Mouse (Mus musculus): ENCODE measurements around the gene Cdc14a. TPM values are rescaled to one million over a fixed set of nuclear protein-coding genes. Genes with fewer than 3 reads are reported as not detected.

Cdc14a gene
- polyA plus RNA-seq, 1 experiment from 2014 or later, result 4.7 TPM

- 95% methylated on average over 2 of the region's 2 CpGs for WGBS
- H3K4me3 ChIP-seq (ENCODE audit: low read length), result no peak overlapping the region
- H3K36me3 ChIP-seq (ENCODE audit: control insufficient read depth, insufficient read depth), result no peaks in the 10 kb centered on the region; the same call in 1 of the 2 replicates
- no peak overlapping the region for H3K9ac ChIP-seq (ENCODE audit: low read length)
- ATAC-seq (replicated peaks; ENCODE audit: extremely low read depth, insufficient read depth, low FRiP score), result no peak
- H3K9me3 ChIP-seq (replicated peaks; ENCODE audit: control insufficient read depth, low read length), result no peaks in the 10 kb centered on the region
- peaks cover 4% of the 10 kb centered on the region; the same call in 1 of the 2 replicates for H3K4me1 ChIP-seq (ENCODE audit: control insufficient read depth, insufficient read depth, low read length)
- no peak overlapping the region for H3K4me2 ChIP-seq (ENCODE audit: low read depth, low read length)
- H3K27ac ChIP-seq (ENCODE audit: low read length), result no peak overlapping the region
- no peaks in the 10 kb centered on the region for H3K27me3 ChIP-seq (ENCODE audit: control insufficient read depth, insufficient read depth, low read length)
These were observed 112.7 kb downstream of the Cdc14a start for GRCm38 (mm10) chr3:116311173-116311572.

DNA sequence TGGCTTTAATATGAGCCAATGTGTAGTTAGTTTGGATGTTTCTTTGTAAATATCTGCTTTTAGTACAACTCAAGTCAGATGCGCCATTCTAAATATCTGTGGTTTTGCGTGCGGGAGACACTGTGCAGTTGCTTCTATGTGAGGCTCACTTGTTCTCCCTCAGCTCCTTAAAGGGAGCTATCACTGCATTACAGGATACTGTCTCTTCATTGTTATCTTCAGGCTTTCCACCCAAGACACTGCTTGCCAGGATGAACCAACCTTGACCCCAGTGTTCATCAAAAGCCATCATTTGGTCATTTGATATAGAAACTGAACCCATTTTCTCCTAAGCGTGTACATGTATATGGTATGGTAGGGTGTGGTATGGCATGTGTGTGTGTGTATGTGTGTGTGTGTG is 113.2 kb downstream of the Cdc14a start:
- 92% methylated on average over 4 of the region's 4 CpGs for WGBS
- peaks cover 4% of the 10 kb centered on the region; the same call in 1 of the 2 replicates for H3K4me1 ChIP-seq (ENCODE audit: control insufficient read depth, insufficient read depth, low read length)
- no peak overlapping the region for H3K27ac ChIP-seq (ENCODE audit: low read length)
- H3K4me2 ChIP-seq (ENCODE audit: low read depth, low read length), result no peak overlapping the region
- ATAC-seq (replicated peaks; ENCODE audit: extremely low read depth, insufficient read depth, low FRiP score), result no peak
- no peak overlapping the region for H3K4me3 ChIP-seq (ENCODE audit: low read length)
- H3K27me3 ChIP-seq (ENCODE audit: control insufficient read depth, insufficient read depth, low read length), result no peaks in the 10 kb centered on the region
- no peaks in the 10 kb centered on the region for H3K9me3 ChIP-seq (replicated peaks; ENCODE audit: control insufficient read depth, low read length)
- no peaks in the 10 kb centered on the region; the same call in 1 of the 2 replicates for H3K36me3 ChIP-seq (ENCODE audit: control insufficient read depth, insufficient read depth)
- no peak overlapping the region for H3K9ac ChIP-seq (ENCODE audit: low read length)

DNA sequence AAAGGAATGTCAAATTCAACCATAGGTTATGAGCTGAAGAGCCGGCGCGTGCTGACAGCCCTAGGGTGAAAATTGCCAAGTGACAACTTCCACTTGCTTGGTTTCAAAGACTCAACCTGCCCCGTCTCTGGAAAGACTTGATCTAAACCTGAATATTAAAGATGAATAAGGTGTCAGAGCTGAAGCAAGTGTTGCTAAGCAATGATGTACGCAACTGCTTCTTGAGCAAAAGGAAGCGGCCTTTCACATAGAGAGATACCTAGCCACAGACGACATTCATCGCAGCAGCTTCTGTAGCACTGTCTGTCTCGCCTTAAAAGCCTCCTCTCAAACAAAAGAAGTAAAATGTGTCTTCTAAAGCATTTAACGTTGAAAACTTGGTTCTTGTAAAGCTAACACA is 113.8 kb downstream of the Cdc14a start:
- no peak for ATAC-seq (replicated peaks; ENCODE audit: extremely low read depth, insufficient read depth, low FRiP score)
- Histone ChIP-seq H3K36me3 (ENCODE audit: control insufficient read depth, insufficient read depth) (no peaks in the 10 kb centered on the region; the same call in 1 of the 2 replicates), H3K9ac (ENCODE audit: low read length) (no peak overlapping the region), H3K9me3 (replicated peaks; ENCODE audit: control insufficient read depth, low read length) (no peaks in the 10 kb centered on the region), H3K4me1 (ENCODE audit: control insufficient read depth, insufficient read depth, low read length) (peaks cover 4% of the 10 kb centered on the region; the same call in 1 of the 2 replicates), H3K27me3 (ENCODE audit: control insufficient read depth, insufficient read depth, low read length) (no peaks in the 10 kb centered on the region), H3K27ac (ENCODE audit: low read length) (no peak overlapping the region), H3K4me2 (ENCODE audit: low read depth, low read length) (no peak overlapping the region), H3K4me3 (ENCODE audit: low read length) (no peak overlapping the region)
- WGBS, result 84% methylated on average over 10 of the region's 10 CpGs

DNA sequence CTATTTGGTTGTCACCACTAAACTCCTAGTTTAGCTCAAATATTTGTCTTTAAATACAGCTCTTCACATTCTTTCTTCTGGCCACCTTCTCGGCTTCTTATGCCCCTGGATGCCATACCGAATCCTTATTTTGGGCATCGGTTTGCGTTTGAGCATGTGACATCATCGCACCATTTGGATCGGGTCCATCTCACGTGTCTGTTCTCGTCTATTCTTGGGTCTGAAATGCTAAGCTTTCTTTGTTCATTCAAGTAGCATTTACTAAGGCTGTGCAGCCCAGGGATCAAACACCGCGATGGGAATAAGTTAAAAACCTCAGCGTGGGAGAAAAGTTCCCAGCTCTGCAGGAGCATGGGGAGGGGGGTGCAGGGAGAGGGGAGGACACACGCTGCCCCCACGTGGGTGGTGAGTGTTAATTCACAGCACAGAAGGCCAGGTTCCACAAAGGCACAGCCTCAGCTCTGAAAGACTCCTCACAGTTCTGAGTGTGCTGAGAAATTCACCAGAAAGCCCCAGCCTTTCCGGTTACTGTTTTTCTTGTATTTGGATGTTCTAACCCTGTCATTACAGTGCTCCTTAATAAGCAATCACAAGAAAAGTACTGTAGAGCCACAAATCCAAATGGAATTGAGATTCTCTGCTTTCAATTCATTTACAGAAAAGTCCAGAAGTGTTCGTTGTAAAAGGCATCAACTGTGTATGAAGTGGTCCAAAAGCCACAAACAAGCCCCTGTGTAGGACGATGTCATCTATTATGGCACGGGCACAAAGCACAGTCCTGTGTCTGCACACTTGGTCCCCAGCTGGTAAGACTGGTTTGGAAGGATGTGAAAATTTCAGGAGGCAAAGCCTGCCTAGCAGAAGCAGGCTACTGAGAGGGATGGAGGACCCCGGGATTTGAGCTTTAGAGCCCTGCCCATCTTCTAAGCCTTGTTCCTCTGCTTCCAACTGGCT is 118.8 kb downstream of the Cdc14a start:
- H3K9me3 ChIP-seq (replicated peaks; ENCODE audit: control insufficient read depth, low read length), result no peaks in the 10 kb centered on the region
- H3K27me3 ChIP-seq (ENCODE audit: control insufficient read depth, insufficient read depth, low read length), result no peaks in the 10 kb centered on the region
- WGBS, result 76% methylated on average over 18 of the region's 18 CpGs
- no peak for ATAC-seq (replicated peaks; ENCODE audit: extremely low read depth, insufficient read depth, low FRiP score)
- H3K9ac ChIP-seq (ENCODE audit: low read length), result no peak overlapping the region
- no peaks in the 10 kb centered on the region for H3K36me3 ChIP-seq (ENCODE audit: control insufficient read depth, insufficient read depth)
- peaks cover 4% of the 10 kb centered on the region; the same call in 1 of the 2 replicates for H3K4me1 ChIP-seq (ENCODE audit: control insufficient read depth, insufficient read depth, low read length)
- no peak overlapping the region for H3K4me2 ChIP-seq (ENCODE audit: low read depth, low read length)
- H3K4me3 ChIP-seq (ENCODE audit: low read length), result no peak overlapping the region
- H3K27ac ChIP-seq (ENCODE audit: low read length), result no peak overlapping the region

DNA sequence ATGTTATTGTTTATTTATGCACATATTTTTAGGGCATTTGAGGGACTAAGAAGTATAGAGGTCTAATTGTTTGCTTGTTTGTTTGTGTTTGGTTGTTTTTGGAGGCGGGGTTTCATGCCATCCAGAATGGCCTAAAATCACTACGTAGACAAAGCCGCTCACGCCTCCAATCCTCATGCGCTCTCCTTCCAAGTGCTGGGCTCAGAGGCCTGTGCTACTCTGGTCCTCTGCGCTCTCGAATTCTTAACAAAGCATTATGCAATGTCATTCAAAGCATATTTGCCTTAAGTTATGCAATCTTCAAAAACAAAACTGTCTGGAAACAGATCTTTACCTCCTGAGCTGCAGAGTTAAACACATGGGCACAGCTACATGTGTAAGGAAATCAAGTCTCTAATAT is 121.3 kb downstream of the Cdc14a start:
- Histone ChIP-seq H3K4me2 (ENCODE audit: low read depth, low read length) (no peak overlapping the region), H3K4me1 (ENCODE audit: control insufficient read depth, insufficient read depth, low read length) (peaks cover 4% of the 10 kb centered on the region; the same call in 1 of the 2 replicates), H3K9ac (ENCODE audit: low read length) (no peak overlapping the region), H3K36me3 (ENCODE audit: control insufficient read depth, insufficient read depth) (no peaks in the 10 kb centered on the region), H3K27ac (ENCODE audit: low read length) (no peak overlapping the region), H3K4me3 (ENCODE audit: low read length) (no peak overlapping the region), H3K9me3 (replicated peaks; ENCODE audit: control insufficient read depth, low read length) (no peaks in the 10 kb centered on the region), H3K27me3 (ENCODE audit: control insufficient read depth, insufficient read depth, low read length) (no peaks in the 10 kb centered on the region)
- 94% methylated on average over 7 of the region's 7 CpGs for WGBS
- no peak for ATAC-seq (replicated peaks; ENCODE audit: extremely low read depth, insufficient read depth, low FRiP score)

GRCm38 (mm10) chr3:116301754-116302153 is 122.1 kb downstream of the Cdc14a start:
- Histone ChIP-seq H3K4me1 (ENCODE audit: control insufficient read depth, insufficient read depth, low read length) (no peaks in the 10 kb centered on the region), H3K4me2 (ENCODE audit: low read depth, low read length) (no peak overlapping the region), H3K9me3 (replicated peaks; ENCODE audit: control insufficient read depth, low read length) (no peaks in the 10 kb centered on the region), H3K27ac (ENCODE audit: low read length) (no peak overlapping the region), H3K27me3 (ENCODE audit: control insufficient read depth, insufficient read depth, low read length) (no peaks in the 10 kb centered on the region), H3K36me3 (ENCODE audit: control insufficient read depth, insufficient read depth) (no peaks in the 10 kb centered on the region), H3K9ac (ENCODE audit: low read length) (no peak overlapping the region), H3K4me3 (ENCODE audit: low read length) (no peak overlapping the region)
- no peak for ATAC-seq (replicated peaks; ENCODE audit: extremely low read depth, insufficient read depth, low FRiP score)
- WGBS, result 81% methylated on average over 6 of the region's 6 CpGs

- Histone ChIP-seq H3K27ac (ENCODE audit: low read length) (no peak overlapping the region), H3K4me2 (ENCODE audit: low read depth, low read length) (no peak overlapping the region), H3K4me1 (ENCODE audit: control insufficient read depth, insufficient read depth, low read length) (no peaks in the 10 kb centered on the region), H3K36me3 (ENCODE audit: control insufficient read depth, insufficient read depth) (peaks cover under 1% of the 10 kb centered on the region; the same call in 1 of the 2 replicates), H3K4me3 (ENCODE audit: low read length) (no peak overlapping the region), H3K9ac (ENCODE audit: low read length) (no peak overlapping the region), H3K9me3 (replicated peaks; ENCODE audit: control insufficient read depth, low read length) (no peaks in the 10 kb centered on the region), H3K27me3 (ENCODE audit: control insufficient read depth, insufficient read depth, low read length) (no peaks in the 10 kb centered on the region)
- no peak for ATAC-seq (replicated peaks; ENCODE audit: extremely low read depth, insufficient read depth, low FRiP score)
- 70% methylated on average over 10 of the region's 10 CpGs for WGBS
These were observed 125.1 kb downstream of the Cdc14a start for GRCm38 (mm10) chr3:116298727-116299126.

DNA sequence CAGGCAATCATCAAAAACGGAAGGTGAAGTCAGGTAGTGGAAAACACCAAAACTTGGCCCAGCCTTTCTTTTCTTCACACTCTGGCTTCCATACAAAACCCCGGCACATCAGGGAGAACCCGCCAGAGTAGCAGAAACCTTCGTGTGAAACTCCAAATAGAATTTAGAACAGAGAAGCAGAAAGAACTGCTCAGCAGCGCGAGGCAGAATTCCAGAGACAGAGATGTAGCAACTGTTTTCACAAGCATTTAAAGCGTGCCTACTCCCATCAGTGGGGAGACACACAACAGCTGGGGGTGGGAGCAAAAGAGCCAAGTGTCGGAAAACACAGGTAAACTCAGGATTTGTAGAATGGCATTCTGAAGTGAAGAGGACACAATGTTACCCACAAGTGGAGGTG is 125.8 kb downstream of the Cdc14a start:
- H3K36me3 ChIP-seq (ENCODE audit: control insufficient read depth, insufficient read depth), result peaks cover 6% of the 10 kb centered on the region; the same call in 1 of the 2 replicates
- ATAC-seq (replicated peaks; ENCODE audit: extremely low read depth, insufficient read depth, low FRiP score), result no peak
- H3K27me3 ChIP-seq (ENCODE audit: control insufficient read depth, insufficient read depth, low read length), result no peaks in the 10 kb centered on the region
- no peak overlapping the region for H3K4me3 ChIP-seq (ENCODE audit: low read length)
- no peak overlapping the region for H3K27ac ChIP-seq (ENCODE audit: low read length)
- no peak overlapping the region for H3K4me2 ChIP-seq (ENCODE audit: low read depth, low read length)
- WGBS, result 83% methylated on average over 8 of the region's 8 CpGs
- H3K9ac ChIP-seq (ENCODE audit: low read length), result no peak overlapping the region
- no peaks in the 10 kb centered on the region for H3K4me1 ChIP-seq (ENCODE audit: control insufficient read depth, insufficient read depth, low read length)
- no peaks in the 10 kb centered on the region for H3K9me3 ChIP-seq (replicated peaks; ENCODE audit: control insufficient read depth, low read length)

DNA sequence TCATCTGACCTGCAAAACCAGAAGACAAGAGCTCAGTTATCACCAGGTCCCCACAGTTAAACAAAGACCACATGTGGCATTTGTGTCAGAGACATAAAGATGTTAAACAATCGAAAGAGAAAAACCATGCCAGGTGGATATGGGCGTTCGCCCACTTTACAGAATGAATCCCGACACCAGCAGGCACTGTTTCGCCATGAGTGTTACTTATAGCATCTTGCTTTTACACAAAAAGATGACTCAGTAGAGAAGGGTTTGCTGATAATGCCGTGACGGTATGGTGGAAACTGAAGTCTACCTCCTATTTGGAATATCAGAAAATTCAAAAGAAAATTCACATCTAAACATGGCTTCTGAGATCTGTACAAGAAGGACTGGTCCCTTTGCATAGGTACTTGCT is 126.7 kb downstream of the Cdc14a start:
- 90% methylated on average over 7 of the region's 7 CpGs for WGBS
- no peaks in the 10 kb centered on the region for H3K27me3 ChIP-seq (ENCODE audit: control insufficient read depth, insufficient read depth, low read length)
- no peak for ATAC-seq (replicated peaks; ENCODE audit: extremely low read depth, insufficient read depth, low FRiP score)

More for the DNA sequence above, 126.7 kb downstream of the Cdc14a start:
- Histone ChIP-seq H3K4me2 (ENCODE audit: low read depth, low read length) (no peak overlapping the region), H3K4me1 (ENCODE audit: control insufficient read depth, insufficient read depth, low read length) (no peaks in the 10 kb centered on the region), H3K36me3 (ENCODE audit: control insufficient read depth, insufficient read depth) (peaks cover 9% of the 10 kb centered on the region; the same call in 1 of the 2 replicates), H3K9me3 (replicated peaks; ENCODE audit: control insufficient read depth, low read length) (no peaks in the 10 kb centered on the region), H3K4me3 (ENCODE audit: low read length) (no peak overlapping the region), H3K9ac (ENCODE audit: low read length) (no peak overlapping the region), H3K27ac (ENCODE audit: low read length) (no peak overlapping the region)

Data from heart, embryonic 16.5 days (tissue).